Mouse (Mus musculus): Measurements from ENCODE around the gene Zc3h12d.
"Not testable (repeated sequence)": the region's sequence is repeated elsewhere in the genome, so short reads cannot be mapped to it uniquely, and the experiment has no call there.

Zc3h12d gene

GRCm38 (mm10) chr10:7870571-7871315 lies 38.5 kb downstream of the Zc3h12d start:
- peak in 1 of 2 experiments; percentile 46 for DNase-seq (ENCODE audit: low spot score in 2 of 2)

GRCm38 (mm10) chr10:7871381-7872020 lies 39.2 kb downstream of the Zc3h12d start:
- no peak for DNase-seq (ENCODE audit: low spot score in 2 of 2)

- DNase-seq (ENCODE audit: low spot score in 2 of 2) = no peak
These were observed 41.9 kb downstream of the Zc3h12d start for GRCm38 (mm10) chr10:7874194-7874593.

- DNase-seq (ENCODE audit: low spot score in 2 of 2) = not testable (repeated sequence)
These were observed 48.0 kb downstream of the Zc3h12d start for GRCm38 (mm10) chr10:7880283-7880682.

- DNase-seq (ENCODE audit: low spot score in 2 of 2) = no peak
These were observed 49.7 kb downstream of the Zc3h12d start for GRCm38 (mm10) chr10:7881971-7882370.

- DNase-seq (ENCODE audit: low spot score in 2 of 2) = peak; percentile 67 to 77
These were observed 51.3 kb downstream of the Zc3h12d start for GRCm38 (mm10) chr10:7883524-7883923.

GRCm38 (mm10) chr10:7888256-7888868 lies 56.1 kb downstream of the Zc3h12d start:
- no peak for DNase-seq (ENCODE audit: low spot score in 2 of 2)

- no peak for DNase-seq (ENCODE audit: low spot score in 2 of 2)
These were observed 68.7 kb downstream of the Zc3h12d start for GRCm38 (mm10) chr10:7900719-7901627.

- DNase-seq (ENCODE audit: low spot score in 2 of 2) = no peak
These were observed 71.9 kb downstream of the Zc3h12d start for GRCm38 (mm10) chr10:7904157-7904556.

- DNase-seq (ENCODE audit: low spot score in 2 of 2) = peak; percentile 59 to 76
These were observed 74.9 kb downstream of the Zc3h12d start for GRCm38 (mm10) chr10:7907151-7907550.

- no peak for DNase-seq (ENCODE audit: low spot score in 2 of 2)
These were observed 79.0 kb downstream of the Zc3h12d start for GRCm38 (mm10) chr10:7911268-7911667.
